Comparison of ENCODE assay signal across 8 mouse cellular contexts in the genomic region with DNA sequence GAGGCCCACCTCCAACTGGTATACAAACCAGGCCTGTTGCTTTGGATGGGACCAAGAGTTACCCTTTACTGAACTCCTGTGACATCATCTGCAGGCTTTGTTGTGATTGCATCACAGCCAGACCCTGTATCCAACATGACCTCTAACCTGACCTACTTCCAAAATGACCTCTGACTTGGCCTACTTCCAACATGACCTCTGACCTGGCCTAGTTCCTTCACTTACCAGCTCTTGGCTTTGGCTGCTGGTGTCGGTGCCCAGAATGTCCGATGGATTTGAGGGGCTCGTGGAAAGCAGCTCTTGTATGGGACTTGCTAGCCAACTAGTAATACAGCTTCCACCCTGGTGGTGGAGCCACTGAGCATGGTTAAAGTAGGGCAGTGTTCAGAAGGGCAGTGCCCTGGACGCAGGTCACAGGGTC. TPM values are rescaled to one million over a fixed set of nuclear protein-coding genes. Genes with fewer than 3 reads are reported as not detected.
DNase-seq lines count a peak whose midpoint lies in the region; ATAC-seq and TF ChIP-seq lines count a peak whose summit lies in the region.

No protein-coding gene starts in this region.

- 72% methylated on average over 4 of the region's 4 CpGs for WGBS in liver, embryonic 16.5 days (ENCODE audit: insufficient replicate concordance)
- 75% methylated on average over 4 of the region's 4 CpGs for WGBS in stomach, postnatal 0 days
- WGBS in forebrain, embryonic 13.5 days = 77% methylated on average over 4 of the region's 4 CpGs

- peak; percentile 53 for TF ChIP-seq CTCF in stomach, postnatal 0 days (IDR thresholded peaks at IDR 0.05; ENCODE audit: low read depth)

- H3K4me1 ChIP-seq in liver, embryonic 16.5 days (ENCODE audit: control insufficient read depth, low read depth, low read length) = peaks cover 33% of the 10 kb centered on the region
- H3K4me1 ChIP-seq in stomach, postnatal 0 days (replicated peaks; ENCODE audit: control insufficient read depth, insufficient read depth) = no peaks in the 10 kb centered on the region
- H3K4me1 ChIP-seq in forebrain, embryonic 13.5 days = no peaks in the 10 kb centered on the region

- H3K9ac ChIP-seq in liver, embryonic 16.5 days (ENCODE audit: low read depth, low read length) = peak overlapping the region; percentile 75
- H3K9ac ChIP-seq in stomach, postnatal 0 days (ENCODE audit: low read length) = no peak overlapping the region
- no peak overlapping the region for H3K9ac ChIP-seq in forebrain, embryonic 13.5 days

- H3K36me3 ChIP-seq in liver, embryonic 16.5 days (ENCODE audit: control insufficient read depth, insufficient read depth) = no peaks in the 10 kb centered on the region
- H3K36me3 ChIP-seq in stomach, postnatal 0 days (ENCODE audit: control insufficient read depth, insufficient read depth, low read length) = no peaks in the 10 kb centered on the region
- no peaks in the 10 kb centered on the region for H3K36me3 ChIP-seq in forebrain, embryonic 13.5 days (ENCODE audit: poor library complexity, severe bottlenecking)

- H3K27me3 ChIP-seq in liver, embryonic 16.5 days (ENCODE audit: control insufficient read depth, insufficient read depth, low read depth, low read length) = no peaks in the 10 kb centered on the region
- no peaks in the 10 kb centered on the region for H3K27me3 ChIP-seq in stomach, postnatal 0 days (ENCODE audit: control insufficient read depth, insufficient read depth, low read length)
- H3K27me3 ChIP-seq in forebrain, embryonic 13.5 days = no peaks in the 10 kb centered on the region

- peak; percentile 31 for DNase-seq in embryo, embryonic 9.5 days (ENCODE audit: extremely low spot score)
- DNase-seq in embryo, embryonic 10 days (ENCODE audit: low spot score) = no peak
- peak; percentile 57 to 76 for DNase-seq in spleen, postnatal 4 days (ENCODE audit: low spot score in 2 of 2)
- no peak for DNase-seq in spleen, adult 18-20 months
- peak; percentile 27 for DNase-seq in stomach, postnatal 0 days (ENCODE audit: low spot score)
- DNase-seq in gastrocnemius, postnatal 25 days = no peak

- peak; percentile 12; the same call in 1 of the 2 replicates for ATAC-seq in liver, embryonic 16.5 days (ENCODE audit: low read depth)
- no peak for ATAC-seq in stomach, postnatal 0 days (ENCODE audit: low FRiP score, low TSS enrichment)
- no peak for ATAC-seq in forebrain, embryonic 13.5 days

- H3K4me3 ChIP-seq in liver, embryonic 16.5 days (ENCODE audit: low read depth, low read length) = peak overlapping the region; percentile 60
- no peak overlapping the region for H3K4me3 ChIP-seq in stomach, postnatal 0 days (ENCODE audit: low read depth, low read length)
- no peak overlapping the region for H3K4me3 ChIP-seq in forebrain, embryonic 13.5 days

- TF ChIP-seq EP300 in stomach, postnatal 0 days (optimal IDR thresholded peaks at IDR 0.05) = no peak

- H3K9me3 ChIP-seq in liver, embryonic 16.5 days (replicated peaks; ENCODE audit: control insufficient read depth, low read length) = no peaks in the 10 kb centered on the region
- no peaks in the 10 kb centered on the region for H3K9me3 ChIP-seq in stomach, postnatal 0 days (ENCODE audit: control insufficient read depth, low read length)
- H3K9me3 ChIP-seq in forebrain, embryonic 13.5 days (replicated peaks) = no peaks in the 10 kb centered on the region

- peak overlapping the region; percentile 97 for H3K27ac ChIP-seq in liver, embryonic 16.5 days (ENCODE audit: low read length)
- no peak overlapping the region for H3K27ac ChIP-seq in stomach, postnatal 0 days (replicated peaks)
- no peak overlapping the region for H3K27ac ChIP-seq in forebrain, embryonic 13.5 days

- H3K4me2 ChIP-seq in liver, embryonic 16.5 days (ENCODE audit: low read depth, low read length) = peak overlapping the region; percentile 64
- H3K4me2 ChIP-seq in stomach, postnatal 0 days (replicated peaks; ENCODE audit: low read depth) = no peak overlapping the region
- no peak overlapping the region for H3K4me2 ChIP-seq in forebrain, embryonic 13.5 days

RNA-seq across cellular contexts. Expression of gene Phospho1, which starts 45.5 kb away (rescaled TPM):
- polyA plus RNA-seq in liver, embryonic 16.5 days (2015; fragmentation: Nextera tagmentation; extraction: Ambion mirVana) = 6.5 and 7.7 TPM in 2 replicates
- polyA plus RNA-seq in stomach, postnatal 0 days (2015; fragmentation: Nextera tagmentation; extraction: Ambion mirVana) = 0.40 and 0.45 TPM in 2 replicates
- polyA plus RNA-seq in forebrain, embryonic 13.5 days (2015; fragmentation: Nextera tagmentation; extraction: Ambion mirVana) = not detected in 2 replicates
- total RNA-seq in gastrocnemius, postnatal 25 days (2021) = 100 to 1,000 TPM; 288 to 335 TPM

RNA-seq across cellular contexts. Expression of gene B130006D01Rik, which starts 55.5 kb away (rescaled TPM):
- polyA plus RNA-seq in liver, embryonic 16.5 days (2015; fragmentation: Nextera tagmentation; extraction: Ambion mirVana) = 0.30 and 0.33 TPM in 2 replicates
- polyA plus RNA-seq in stomach, postnatal 0 days (2015; fragmentation: Nextera tagmentation; extraction: Ambion mirVana) = 0.36 and 0.46 TPM in 2 replicates
- polyA plus RNA-seq in forebrain, embryonic 13.5 days (2015; fragmentation: Nextera tagmentation; extraction: Ambion mirVana) = 1.4 and 2.0 TPM in 2 replicates
- under 1 TPM; 0.29 to 0.36 TPM for total RNA-seq in gastrocnemius, postnatal 25 days (2021)

RNA-seq across cellular contexts. Expression of gene Gngt2, which starts 58.2 kb away (rescaled TPM):
- polyA plus RNA-seq in liver, embryonic 16.5 days (2015; fragmentation: Nextera tagmentation; extraction: Ambion mirVana) = 21.1 and 23.2 TPM in 2 replicates
- 11.1 and 12.5 TPM in 2 replicates for polyA plus RNA-seq in stomach, postnatal 0 days (2015; fragmentation: Nextera tagmentation; extraction: Ambion mirVana)
- polyA plus RNA-seq in forebrain, embryonic 13.5 days (2015; fragmentation: Nextera tagmentation; extraction: Ambion mirVana) = 1.4 and 2.8 TPM in 2 replicates
- 1 to 10 TPM; 5.2 to 6.1 TPM for total RNA-seq in gastrocnemius, postnatal 25 days (2021)

Comparison
In these comparisons a context has a peak if more than half of its experiments do, and no peak if none do; other contexts are left out.
1. DNase-seq: peak in embryo, embryonic 9.5 days (single experiment), spleen, postnatal 4 days (2 of 2) and stomach, postnatal 0 days (single experiment); none in embryo, embryonic 10 days (single experiment), spleen, adult 18-20 months (0 of 2) and gastrocnemius, postnatal 25 days (single experiment).